Mouse (Mus musculus) small intestine, adult 2 months (tissue): ENCODE measurements around the gene Rtp1.

Experiments
- CTCF ChIP-seq: fragments of 200-500 bp; IDR thresholded peaks from 2 replicates; pipeline ENCODE4 v1.5.1; 2012; ENCODE audit warnings: low read depth, mild to moderate bottlenecking, control low read depth, inconsistent platforms, low read length, moderate library complexity, mixed read lengths; ENCODE audit not compliant: insufficient replicate concordance, insufficient read length; ENCODE audit errors: extremely low read depth
- POLR2A ChIP-seq: fragments of 200-500 bp; IDR thresholded peaks from 2 replicates; pipeline ENCODE4 v1.6.1; 2012; ENCODE audit warnings: low read depth, mild to moderate bottlenecking, control low read depth, inconsistent platforms, low read length, moderate library complexity

- no peak for TF ChIP-seq POLR2A
- no peak for TF ChIP-seq CTCF
Observed at GRCm38 (mm10) chr16:23379536-23380230, 49.2 kb upstream of the Rtp1 start.
